Mouse (Mus musculus): ENCODE results near the gene Eepd1. TPM values are rescaled to one million over a fixed set of nuclear protein-coding genes. Genes with fewer than 3 reads are reported as not detected.

Gene Eepd1
- polyA plus RNA-seq, 1 experiment from 2014 or later = 6.0 TPM

GRCm38 (mm10) chr9:25568783-25569182 lies 87.4 kb downstream of the Eepd1 start:
- no peaks in the 10 kb centered on the region for H3K36me3 ChIP-seq (ENCODE audit: control insufficient read depth, insufficient read depth, low read length)
- no peaks in the 10 kb centered on the region for H3K9me3 ChIP-seq (ENCODE audit: control insufficient read depth, low read length)
- H3K4me3 ChIP-seq (ENCODE audit: low read depth, low read length) = no peak overlapping the region
- DNase-seq (ENCODE audit: low spot score) = no peak
- ATAC-seq (replicated peaks; ENCODE audit: low FRiP score, low TSS enrichment, low read depth) = no peak
- 94% methylated on average over 3 of the region's 3 CpGs for WGBS
- H3K27me3 ChIP-seq (replicated peaks; ENCODE audit: control insufficient read depth, insufficient read depth, low read length) = no peaks in the 10 kb centered on the region
- H3K27ac ChIP-seq (ENCODE audit: low read depth) = no peak overlapping the region
- H3K4me2 ChIP-seq (ENCODE audit: low read length) = no peak overlapping the region
- no peaks in the 10 kb centered on the region for H3K4me1 ChIP-seq (replicated peaks; ENCODE audit: control insufficient read depth, insufficient read depth, low read length)
- H3K9ac ChIP-seq (ENCODE audit: low read length) = no peak overlapping the region

GRCm38 (mm10) chr9:25570011-25570410 lies 88.7 kb downstream of the Eepd1 start:
- H3K9ac ChIP-seq (ENCODE audit: low read length) = no peak overlapping the region
- no peak overlapping the region for H3K27ac ChIP-seq (ENCODE audit: low read depth)
- no peak overlapping the region for H3K4me2 ChIP-seq (ENCODE audit: low read length)
- no peaks in the 10 kb centered on the region for H3K4me1 ChIP-seq (replicated peaks; ENCODE audit: control insufficient read depth, insufficient read depth, low read length)
- ATAC-seq (replicated peaks; ENCODE audit: low FRiP score, low TSS enrichment, low read depth) (no peak), DNase-seq (ENCODE audit: low spot score) (no peak)
- no peaks in the 10 kb centered on the region for H3K36me3 ChIP-seq (ENCODE audit: control insufficient read depth, insufficient read depth, low read length)
- WGBS = 94% methylated on average over 7 of the region's 7 CpGs
- no peaks in the 10 kb centered on the region for H3K27me3 ChIP-seq (replicated peaks; ENCODE audit: control insufficient read depth, insufficient read depth, low read length)
- no peak overlapping the region for H3K4me3 ChIP-seq (ENCODE audit: low read depth, low read length)
- no peaks in the 10 kb centered on the region for H3K9me3 ChIP-seq (ENCODE audit: control insufficient read depth, low read length)

- Histone ChIP-seq H3K9ac (ENCODE audit: low read length) (no peak overlapping the region), H3K4me1 (replicated peaks; ENCODE audit: control insufficient read depth, insufficient read depth, low read length) (no peaks in the 10 kb centered on the region), H3K27ac (ENCODE audit: low read depth) (no peak overlapping the region), H3K4me3 (ENCODE audit: low read depth, low read length) (no peak overlapping the region), H3K4me2 (ENCODE audit: low read length) (no peak overlapping the region), H3K27me3 (replicated peaks; ENCODE audit: control insufficient read depth, insufficient read depth, low read length) (no peaks in the 10 kb centered on the region), H3K36me3 (ENCODE audit: control insufficient read depth, insufficient read depth, low read length) (no peaks in the 10 kb centered on the region), H3K9me3 (ENCODE audit: control insufficient read depth, low read length) (no peaks in the 10 kb centered on the region)
- ATAC-seq (replicated peaks; ENCODE audit: low FRiP score, low TSS enrichment, low read depth) = no peak
- no peak for DNase-seq (ENCODE audit: low spot score)
- WGBS = 76% methylated on average over 9 of the region's 9 CpGs
These were observed 89.1 kb downstream of the Eepd1 start for GRCm38 (mm10) chr9:25570436-25570835.

GRCm38 (mm10) chr9:25571381-25571780 lies 90.0 kb downstream of the Eepd1 start:
- Histone ChIP-seq H3K27me3 (replicated peaks; ENCODE audit: control insufficient read depth, insufficient read depth, low read length) (no peaks in the 10 kb centered on the region), H3K9ac (ENCODE audit: low read length) (no peak overlapping the region), H3K9me3 (ENCODE audit: control insufficient read depth, low read length) (no peaks in the 10 kb centered on the region), H3K4me3 (ENCODE audit: low read depth, low read length) (no peak overlapping the region), H3K36me3 (ENCODE audit: control insufficient read depth, insufficient read depth, low read length) (no peaks in the 10 kb centered on the region), H3K4me2 (ENCODE audit: low read length) (no peak overlapping the region), H3K4me1 (replicated peaks; ENCODE audit: control insufficient read depth, insufficient read depth, low read length) (no peaks in the 10 kb centered on the region), H3K27ac (ENCODE audit: low read depth) (no peak overlapping the region)
- ATAC-seq (replicated peaks; ENCODE audit: low FRiP score, low TSS enrichment, low read depth) (no peak), DNase-seq (ENCODE audit: low spot score) (no peak)
- 54% methylated on average over 2 of the region's 2 CpGs for WGBS

- Histone ChIP-seq H3K27ac (ENCODE audit: low read depth) (no peak overlapping the region), H3K9me3 (ENCODE audit: control insufficient read depth, low read length) (no peaks in the 10 kb centered on the region), H3K27me3 (replicated peaks; ENCODE audit: control insufficient read depth, insufficient read depth, low read length) (no peaks in the 10 kb centered on the region), H3K4me3 (ENCODE audit: low read depth, low read length) (no peak overlapping the region), H3K4me1 (replicated peaks; ENCODE audit: control insufficient read depth, insufficient read depth, low read length) (no peaks in the 10 kb centered on the region), H3K36me3 (ENCODE audit: control insufficient read depth, insufficient read depth, low read length) (no peaks in the 10 kb centered on the region), H3K4me2 (ENCODE audit: low read length) (no peak overlapping the region), H3K9ac (ENCODE audit: low read length) (no peak overlapping the region)
- no peak for ATAC-seq (replicated peaks; ENCODE audit: low FRiP score, low TSS enrichment, low read depth)
- DNase-seq (ENCODE audit: low spot score) = no peak
- WGBS = 36% methylated on average over 7 of the region's 7 CpGs
These were observed 92.4 kb downstream of the Eepd1 start for GRCm38 (mm10) chr9:25573753-25574152.

GRCm38 (mm10) chr9:25574186-25574585 lies 92.8 kb downstream of the Eepd1 start:
- DNase-seq (ENCODE audit: low spot score) = no peak

GRCm38 (mm10) chr9:25578674-25579596 lies 97.6 kb downstream of the Eepd1 start:
- no peaks in the 10 kb centered on the region for H3K27me3 ChIP-seq (replicated peaks; ENCODE audit: control insufficient read depth, insufficient read depth, low read length)
- H3K9me3 ChIP-seq (ENCODE audit: control insufficient read depth, low read length) = no peaks in the 10 kb centered on the region
- DNase-seq (ENCODE audit: low spot score) = no peak
- no peaks in the 10 kb centered on the region for H3K36me3 ChIP-seq (ENCODE audit: control insufficient read depth, insufficient read depth, low read length)
- peak; percentile 60 for ATAC-seq (replicated peaks; ENCODE audit: low FRiP score, low TSS enrichment, low read depth)
- 59% methylated on average over 7 of the region's 7 CpGs for WGBS
- H3K4me2 ChIP-seq (ENCODE audit: low read length) = no peak overlapping the region
- H3K9ac ChIP-seq (ENCODE audit: low read length) = no peak overlapping the region
- no peaks in the 10 kb centered on the region for H3K4me1 ChIP-seq (replicated peaks; ENCODE audit: control insufficient read depth, insufficient read depth, low read length)
- H3K4me3 ChIP-seq (ENCODE audit: low read depth, low read length) = no peak overlapping the region
- H3K27ac ChIP-seq (ENCODE audit: low read depth) = no peak overlapping the region

More at GRCm38 (mm10) chr9:25574186-25574585, 92.8 kb downstream of the Eepd1 start:
- Histone ChIP-seq H3K4me2 (ENCODE audit: low read length) (no peak overlapping the region), H3K27ac (ENCODE audit: low read depth) (no peak overlapping the region), H3K9me3 (ENCODE audit: control insufficient read depth, low read length) (no peaks in the 10 kb centered on the region), H3K4me1 (replicated peaks; ENCODE audit: control insufficient read depth, insufficient read depth, low read length) (no peaks in the 10 kb centered on the region), H3K27me3 (replicated peaks; ENCODE audit: control insufficient read depth, insufficient read depth, low read length) (no peaks in the 10 kb centered on the region), H3K36me3 (ENCODE audit: control insufficient read depth, insufficient read depth, low read length) (no peaks in the 10 kb centered on the region), H3K9ac (ENCODE audit: low read length) (no peak overlapping the region), H3K4me3 (ENCODE audit: low read depth, low read length) (no peak overlapping the region)
- WGBS = 86% methylated on average over 4 of the region's 4 CpGs
- ATAC-seq (replicated peaks; ENCODE audit: low FRiP score, low TSS enrichment, low read depth) = no peak

- Histone ChIP-seq H3K4me3 (ENCODE audit: low read depth, low read length) (no peak overlapping the region), H3K27me3 (replicated peaks; ENCODE audit: control insufficient read depth, insufficient read depth, low read length) (no peaks in the 10 kb centered on the region), H3K4me2 (ENCODE audit: low read length) (no peak overlapping the region), H3K36me3 (ENCODE audit: control insufficient read depth, insufficient read depth, low read length) (no peaks in the 10 kb centered on the region), H3K27ac (ENCODE audit: low read depth) (no peak overlapping the region), H3K9me3 (ENCODE audit: control insufficient read depth, low read length) (no peaks in the 10 kb centered on the region), H3K4me1 (replicated peaks; ENCODE audit: control insufficient read depth, insufficient read depth, low read length) (no peaks in the 10 kb centered on the region), H3K9ac (ENCODE audit: low read length) (no peak overlapping the region)
- WGBS = 83% methylated on average over 2 of the region's 2 CpGs
- ATAC-seq (replicated peaks; ENCODE audit: low FRiP score, low TSS enrichment, low read depth) = no peak
- DNase-seq (ENCODE audit: low spot score) = no peak
These were observed 102.3 kb downstream of the Eepd1 start for GRCm38 (mm10) chr9:25583621-25584020.

GRCm38 (mm10) chr9:25585614-25586013 lies 104.3 kb downstream of the Eepd1 start:
- H3K4me3 ChIP-seq (ENCODE audit: low read depth, low read length) = no peak overlapping the region
- no peak overlapping the region for H3K27ac ChIP-seq (ENCODE audit: low read depth)
- H3K9ac ChIP-seq (ENCODE audit: low read length) = no peak overlapping the region
- WGBS = 57% methylated on average over 1 of the region's 1 CpGs
- no peaks in the 10 kb centered on the region for H3K9me3 ChIP-seq (ENCODE audit: control insufficient read depth, low read length)
- H3K36me3 ChIP-seq (ENCODE audit: control insufficient read depth, insufficient read depth, low read length) = no peaks in the 10 kb centered on the region
- no peaks in the 10 kb centered on the region for H3K27me3 ChIP-seq (replicated peaks; ENCODE audit: control insufficient read depth, insufficient read depth, low read length)
- H3K4me2 ChIP-seq (ENCODE audit: low read length) = no peak overlapping the region
- no peak for ATAC-seq (replicated peaks; ENCODE audit: low FRiP score, low TSS enrichment, low read depth)
- no peak for DNase-seq (ENCODE audit: low spot score)
- H3K4me1 ChIP-seq (replicated peaks; ENCODE audit: control insufficient read depth, insufficient read depth, low read length) = no peaks in the 10 kb centered on the region

All from intestine, embryonic 14.5 days (tissue).